Mouse (Mus musculus): ENCODE measurements around the gene Cdc42se2.

Cdc42se2 gene

GRCm38 (mm10) chr11:54754301-54755147, 33.0 kb downstream of the Cdc42se2 start:
- no peak for DNase-seq (ENCODE audit: low read depth)

- DNase-seq (ENCODE audit: low read depth), result no peak
These were observed 36.0 kb downstream of the Cdc42se2 start for GRCm38 (mm10) chr11:54751502-54751901.

- no peak for DNase-seq (ENCODE audit: low read depth)
These were observed 38.6 kb downstream of the Cdc42se2 start for GRCm38 (mm10) chr11:54748891-54749290.

- DNase-seq (ENCODE audit: low read depth), result no peak
These were observed 43.2 kb downstream of the Cdc42se2 start for GRCm38 (mm10) chr11:54744231-54744630.

- peak; percentile 61 for DNase-seq (ENCODE audit: low read depth)
These were observed 46.1 kb downstream of the Cdc42se2 start for GRCm38 (mm10) chr11:54741330-54741729.

- no peak for DNase-seq (ENCODE audit: low read depth)
These were observed 48.3 kb downstream of the Cdc42se2 start for GRCm38 (mm10) chr11:54739012-54739750.

- no peak for DNase-seq (ENCODE audit: low read depth)
These were observed 50.6 kb downstream of the Cdc42se2 start for GRCm38 (mm10) chr11:54736903-54737302.

GRCm38 (mm10) chr11:54735114-54735513, 52.4 kb downstream of the Cdc42se2 start:
- DNase-seq (ENCODE audit: low read depth), result no peak

- no peak for DNase-seq (ENCODE audit: low read depth)
These were observed 53.9 kb downstream of the Cdc42se2 start for GRCm38 (mm10) chr11:54733546-54733945.

GRCm38 (mm10) chr11:54731367-54731766, 56.1 kb downstream of the Cdc42se2 start:
- DNase-seq (ENCODE audit: low read depth), result no peak

GRCm38 (mm10) chr11:54730931-54731330, 56.5 kb downstream of the Cdc42se2 start:
- DNase-seq (ENCODE audit: low read depth), result no peak

GRCm38 (mm10) chr11:54729311-54729710, 58.2 kb downstream of the Cdc42se2 start:
- peak; percentile 52 for DNase-seq (ENCODE audit: low read depth)

GRCm38 (mm10) chr11:54728371-54728770, 59.1 kb downstream of the Cdc42se2 start:
- DNase-seq (ENCODE audit: low read depth), result peak; percentile 81

GRCm38 (mm10) chr11:54727327-54727901, 60.1 kb downstream of the Cdc42se2 start:
- DNase-seq (ENCODE audit: low read depth), result peak; percentile 92

GRCm38 (mm10) chr11:54726571-54727062, 60.9 kb downstream of the Cdc42se2 start:
- DNase-seq (ENCODE audit: low read depth), result peak; percentile 77

- no peak for DNase-seq (ENCODE audit: low read depth)
These were observed 63.0 kb downstream of the Cdc42se2 start for GRCm38 (mm10) chr11:54724353-54725034.

GRCm38 (mm10) chr11:54722057-54722456, 65.4 kb downstream of the Cdc42se2 start:
- DNase-seq (ENCODE audit: low read depth), result no peak

GRCm38 (mm10) chr11:54718601-54719000, 68.9 kb downstream of the Cdc42se2 start:
- no peak for DNase-seq (ENCODE audit: low read depth)

- no peak for DNase-seq (ENCODE audit: low read depth)
These were observed 69.6 kb downstream of the Cdc42se2 start for GRCm38 (mm10) chr11:54717893-54718292.

GRCm38 (mm10) chr11:54712849-54713248, 74.6 kb downstream of the Cdc42se2 start:
- no peak for DNase-seq (ENCODE audit: low read depth)

- no peak for DNase-seq (ENCODE audit: low read depth)
These were observed 76.8 kb downstream of the Cdc42se2 start for GRCm38 (mm10) chr11:54710512-54711293.
